Mouse (Mus musculus) testis, adult 2 months (tissue): ENCODE measurements around the gene Gimap5.

Experiments used
- CTCF ChIP-seq: fragments of 200-500 bp; IDR thresholded peaks from 2 replicates; pipeline ENCODE4 v1.5.1; 2012; ENCODE audit warnings: low read depth, mild to moderate bottlenecking, inconsistent platforms, low read length, moderate library complexity; ENCODE audit not compliant: control insufficient read depth, insufficient read depth, insufficient replicate concordance
- POLR2A ChIP-seq: fragments of 200-500 bp; IDR thresholded peaks from 2 replicates; pipeline ENCODE4 v1.6.1; 2012; ENCODE audit warnings: low read depth, mild to moderate bottlenecking, inconsistent platforms, low read length, moderate library complexity; ENCODE audit not compliant: control insufficient read depth

GRCm38 (mm10) chr6:48738961-48739779, 6.8 kb upstream of the Gimap5 start, which contains the start of gene Gimap1:
- TF ChIP-seq POLR2A (no peak), CTCF (no peak)
